Mouse (Mus musculus) layer of hippocampus, postnatal 14 days (tissue): ENCODE measurements at regions not wholly inside any gene's neighbourhood (a gene's known extent, or its start where the extent isn't known, plus 50 kb on each side); places are given as distances from the start of the nearest gene placed in this dataset.

Experiments used
- DNase-seq, 2 experiments: peaks; one replicate each; pipeline ENCODE4 v3.0.0; 2021 to 2022; ENCODE audit warnings: low spot score in 2 of 2, mixed read lengths in 1 of 2

GRCm38 (mm10) chr6:19015868-19016267, 149.8 kb downstream of the Ankrd7 start:
- peak in 1 of 2 experiments; percentile 12 for DNase-seq

- DNase-seq = no peak
Measured at GRCm38 (mm10) chr6:19018166-19018769, 152.2 kb downstream of the Ankrd7 start.

GRCm38 (mm10) chr6:19034268-19034667, 168.2 kb downstream of the Ankrd7 start:
- no peak for DNase-seq
